Mouse (Mus musculus): ENCODE measurements around the gene Ephb4. TPM values are rescaled to one million over a fixed set of nuclear protein-coding genes. Genes with fewer than 3 reads are reported as not detected.
A peak's percentile ranks its signal among the peaks of the same experiment; 100 is the strongest.

Ephb4 gene
- polyA plus RNA-seq (2012; rRNA removed), result 102 and 125 TPM in 2 replicates
- 78.1 and 92.1 TPM in 2 replicates for polyA plus RNA-seq (2014; fragmentation: Nextera tagmentation; extraction: Ambion mirVana)

DNA sequence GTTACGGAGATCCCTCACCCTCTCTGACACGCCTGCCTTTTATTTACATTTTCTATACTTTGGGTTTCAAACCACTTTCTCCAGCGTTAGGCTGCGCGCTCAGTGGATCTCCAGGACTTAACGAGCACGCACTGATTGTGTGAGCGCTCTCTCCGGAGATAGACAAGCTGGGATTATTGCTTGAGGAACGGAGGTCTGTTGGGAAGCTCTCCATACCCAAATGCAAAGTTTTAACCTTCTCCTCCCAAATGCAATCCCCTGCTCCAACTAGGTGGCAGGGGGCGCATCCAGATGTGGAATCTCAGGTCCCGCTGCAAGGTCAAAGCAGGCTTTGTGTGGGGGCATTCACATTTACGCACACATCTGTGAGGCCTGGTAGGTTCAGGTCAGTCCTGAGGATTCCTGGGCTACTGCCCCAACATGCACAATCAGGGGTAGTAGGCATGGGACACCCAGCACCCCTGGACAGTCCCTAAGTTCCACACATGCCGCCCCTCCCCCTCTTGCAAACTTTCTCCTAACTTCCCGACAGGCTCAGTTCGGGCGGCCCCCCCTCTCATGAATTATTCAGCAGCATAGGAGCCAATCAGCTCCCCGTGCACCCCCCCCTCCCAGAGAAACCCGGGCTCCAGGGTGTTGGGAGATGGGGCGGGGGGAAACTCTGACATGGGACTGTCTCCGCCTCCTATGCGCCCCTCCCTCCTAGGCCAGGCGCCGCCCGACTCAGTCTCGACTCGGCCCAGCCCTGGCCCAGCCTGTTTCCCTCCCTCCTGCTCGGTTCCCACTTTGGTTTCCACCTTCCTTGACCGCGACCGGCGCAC is at the start of gene Ephb4:
Ephb4 (plus strand) TSS at position 726 of the 821 bp plus-strand sequence.
- ATAC-seq (ENCODE audit: low FRiP score, low read depth) (peak; percentile 96), DNase-seq (ENCODE audit: low spot score) (peak; percentile 96)
- Histone ChIP-seq H3K27ac (replicated peaks; ENCODE audit: low read depth, low read length) (peak within 1 kb of the TSS; percentile 97), H3K4me2 (replicated peaks; ENCODE audit: low read depth, low read length, severe bottlenecking) (peak within 1 kb of the TSS; percentile 91), H3K9ac (ENCODE audit: low read depth, low read length, severe bottlenecking) (peak within 1 kb of the TSS; percentile 95), H3K4me3 (replicated peaks; ENCODE audit: low read length) (peak within 1 kb of the TSS; percentile 90), H3K9me3 (ENCODE audit: control insufficient read depth, low read length) (no peaks in the 10 kb centered on the region), H3K36me3 (ENCODE audit: control insufficient read depth, insufficient read depth, low read length) (peaks cover 12% of the 10 kb centered on the region), H3K27me3 (ENCODE audit: control insufficient read depth, insufficient read depth, low read length) (no peaks in the 10 kb centered on the region), H3K4me1 (ENCODE audit: control insufficient read depth, insufficient read depth, low read length) (peaks cover 37% of the 10 kb centered on the region)
- WGBS, result under 1% methylated on average over 22 of the region's 32 CpGs
- peak; percentile 46; the same call in 1 of the 2 replicates for TF ChIP-seq POLR2A (IDR thresholded peaks at IDR 0.05; ENCODE audit: borderline replicate concordance, extremely low read depth, insufficient read depth, insufficient read length)

DNA sequence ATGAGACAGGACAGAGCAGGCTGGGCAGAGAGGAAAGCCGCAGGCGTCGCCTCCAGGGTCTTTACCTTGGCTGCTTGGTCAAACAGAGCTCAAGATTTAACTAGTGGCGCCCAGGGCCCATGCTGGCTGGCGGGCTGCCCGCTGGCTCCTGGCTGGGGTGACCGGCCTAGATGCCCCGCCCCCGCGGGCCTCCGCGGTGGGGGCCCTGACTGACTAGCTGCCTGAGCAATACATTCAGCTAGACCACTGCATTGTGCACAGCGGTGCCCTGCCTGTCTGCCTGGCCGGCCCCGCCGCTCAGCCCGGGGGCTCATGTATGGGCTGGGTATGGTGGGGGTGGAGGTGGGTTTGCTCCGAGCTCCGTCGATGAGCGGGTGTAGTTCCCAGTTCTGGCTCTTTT is 48.7 kb upstream of the Ephb4 start:
- no peak for DNase-seq (ENCODE audit: low spot score)
- WGBS, result 87% methylated on average over 21 of the region's 21 CpGs
- ATAC-seq (ENCODE audit: low FRiP score, low read depth), result no peak

DNA sequence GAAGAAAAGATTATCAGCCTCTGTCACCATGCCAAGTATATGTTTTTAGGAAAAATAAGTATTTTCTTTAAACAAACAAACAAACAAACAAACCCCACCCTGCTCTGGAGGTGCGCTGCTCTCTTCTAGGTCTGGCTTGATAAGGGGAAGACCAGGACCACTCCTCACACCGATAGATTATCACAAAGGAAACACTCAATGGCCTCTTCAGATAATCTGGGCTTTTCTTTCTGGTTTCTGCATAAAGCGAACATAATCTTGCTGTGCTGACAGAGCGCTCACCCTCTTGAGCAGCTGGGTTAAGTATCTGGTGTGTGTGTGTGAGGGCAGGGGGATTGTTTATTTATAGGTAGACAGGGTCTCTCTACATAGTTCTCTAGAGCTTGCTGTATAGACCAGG is 46.3 kb upstream of the Ephb4 start:
- no peak overlapping the region for H3K4me2 ChIP-seq (replicated peaks; ENCODE audit: low read depth, low read length, severe bottlenecking)
- DNase-seq (ENCODE audit: low spot score) (no peak), ATAC-seq (ENCODE audit: low FRiP score, low read depth) (no peak)
- no peak overlapping the region for H3K9ac ChIP-seq (ENCODE audit: low read depth, low read length, severe bottlenecking)
- no peak overlapping the region for H3K27ac ChIP-seq (replicated peaks; ENCODE audit: low read depth, low read length)
- no peaks in the 10 kb centered on the region for H3K27me3 ChIP-seq (ENCODE audit: control insufficient read depth, insufficient read depth, low read length)
- WGBS, result 94% methylated on average over 4 of the region's 4 CpGs
- peaks cover 21% of the 10 kb centered on the region for H3K4me1 ChIP-seq (ENCODE audit: control insufficient read depth, insufficient read depth, low read length)
- H3K4me3 ChIP-seq (replicated peaks; ENCODE audit: low read length), result no peak overlapping the region
- peaks cover 69% of the 10 kb centered on the region for H3K36me3 ChIP-seq (ENCODE audit: control insufficient read depth, insufficient read depth, low read length)
- H3K9me3 ChIP-seq (ENCODE audit: control insufficient read depth, low read length), result no peaks in the 10 kb centered on the region
- no peak for TF ChIP-seq POLR2A (IDR thresholded peaks at IDR 0.05; ENCODE audit: borderline replicate concordance, extremely low read depth, insufficient read depth, insufficient read length)

More for the DNA sequence above, 48.7 kb upstream of the Ephb4 start:
- H3K4me3 ChIP-seq (replicated peaks; ENCODE audit: low read length), result no peak overlapping the region
- H3K27ac ChIP-seq (replicated peaks; ENCODE audit: low read depth, low read length), result no peak overlapping the region
- H3K9me3 ChIP-seq (ENCODE audit: control insufficient read depth, low read length), result no peaks in the 10 kb centered on the region
- no peak overlapping the region for H3K9ac ChIP-seq (ENCODE audit: low read depth, low read length, severe bottlenecking)
- no peak for TF ChIP-seq POLR2A (IDR thresholded peaks at IDR 0.05; ENCODE audit: borderline replicate concordance, extremely low read depth, insufficient read depth, insufficient read length)
- H3K36me3 ChIP-seq (ENCODE audit: control insufficient read depth, insufficient read depth, low read length), result peaks cover 88% of the 10 kb centered on the region
- no peak overlapping the region for H3K4me2 ChIP-seq (replicated peaks; ENCODE audit: low read depth, low read length, severe bottlenecking)
- no peaks in the 10 kb centered on the region for H3K27me3 ChIP-seq (ENCODE audit: control insufficient read depth, insufficient read depth, low read length)
- H3K4me1 ChIP-seq (ENCODE audit: control insufficient read depth, insufficient read depth, low read length), result peaks cover 19% of the 10 kb centered on the region

DNA sequence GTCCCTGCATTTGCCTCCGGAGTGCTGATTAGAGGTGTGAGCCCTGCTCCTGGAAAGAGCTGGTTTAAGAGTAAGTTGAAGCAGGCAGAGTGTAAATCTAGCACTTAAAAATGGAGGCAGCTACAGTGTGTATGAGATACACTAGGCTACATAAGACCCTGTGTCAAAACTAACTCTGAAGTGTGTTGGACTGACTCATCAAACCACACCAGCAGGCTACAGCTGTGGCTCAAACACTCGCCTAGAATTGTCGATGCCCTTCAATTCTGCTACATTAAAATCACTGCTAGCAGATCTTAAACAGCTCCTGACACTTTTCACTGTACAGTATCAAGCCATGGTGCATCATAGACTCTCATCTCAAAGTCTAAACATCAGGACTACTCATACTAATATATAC is 45.7 kb upstream of the Ephb4 start:
- H3K4me3 ChIP-seq (replicated peaks; ENCODE audit: low read length), result no peak overlapping the region
- DNase-seq (ENCODE audit: low spot score) (no peak), ATAC-seq (ENCODE audit: low FRiP score, low read depth) (no peak)
- H3K36me3 ChIP-seq (ENCODE audit: control insufficient read depth, insufficient read depth, low read length), result peaks cover 69% of the 10 kb centered on the region
- 0 out of 2 replicates have a peak overlapping the region, but pooled peaks have one; percentile 16 for H3K9ac ChIP-seq (ENCODE audit: low read depth, low read length, severe bottlenecking)
- H3K9me3 ChIP-seq (ENCODE audit: control insufficient read depth, low read length), result no peaks in the 10 kb centered on the region
- WGBS, result 88% methylated on average over 3 of the region's 3 CpGs
- H3K4me1 ChIP-seq (ENCODE audit: control insufficient read depth, insufficient read depth, low read length), result peaks cover 21% of the 10 kb centered on the region
- H3K27me3 ChIP-seq (ENCODE audit: control insufficient read depth, insufficient read depth, low read length), result no peaks in the 10 kb centered on the region
- H3K4me2 ChIP-seq (replicated peaks; ENCODE audit: low read depth, low read length, severe bottlenecking), result no peak overlapping the region
- TF ChIP-seq POLR2A (IDR thresholded peaks at IDR 0.05; ENCODE audit: borderline replicate concordance, extremely low read depth, insufficient read depth, insufficient read length), result no peak
- H3K27ac ChIP-seq (replicated peaks; ENCODE audit: low read depth, low read length), result no peak overlapping the region

DNA sequence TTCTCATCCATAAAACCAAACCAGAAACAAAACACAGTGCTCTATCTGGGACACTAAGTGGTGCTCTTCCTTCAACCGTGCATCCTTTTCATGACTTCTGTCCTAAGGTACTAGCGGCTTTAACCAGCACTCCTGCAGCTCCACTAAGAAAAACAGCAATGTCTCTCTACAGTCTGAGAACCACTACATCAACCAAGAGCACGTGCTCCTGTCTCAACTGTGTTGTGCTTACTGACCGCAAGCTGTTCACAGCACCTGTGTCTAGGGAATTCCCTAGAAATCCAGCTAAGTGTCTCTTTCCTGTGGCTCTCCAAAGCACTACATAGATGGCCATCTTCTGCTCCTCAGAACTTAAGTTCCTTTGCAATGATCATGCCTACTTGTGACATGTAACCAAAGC is 45.1 kb upstream of the Ephb4 start:
- TF ChIP-seq POLR2A (IDR thresholded peaks at IDR 0.05; ENCODE audit: borderline replicate concordance, extremely low read depth, insufficient read depth, insufficient read length), result no peak
- H3K9ac ChIP-seq (ENCODE audit: low read depth, low read length, severe bottlenecking), result peak overlapping the region; percentile 32; the same call in 1 of the 2 replicates
- no peaks in the 10 kb centered on the region for H3K27me3 ChIP-seq (ENCODE audit: control insufficient read depth, insufficient read depth, low read length)
- peaks cover 69% of the 10 kb centered on the region for H3K36me3 ChIP-seq (ENCODE audit: control insufficient read depth, insufficient read depth, low read length)
- no peak overlapping the region for H3K4me3 ChIP-seq (replicated peaks; ENCODE audit: low read length)
- peak overlapping the region; percentile 78 for H3K4me2 ChIP-seq (replicated peaks; ENCODE audit: low read depth, low read length, severe bottlenecking)
- ATAC-seq (ENCODE audit: low FRiP score, low read depth) (no peak), DNase-seq (ENCODE audit: low spot score) (no peak)
- no peak overlapping the region for H3K27ac ChIP-seq (replicated peaks; ENCODE audit: low read depth, low read length)
- no peaks in the 10 kb centered on the region for H3K9me3 ChIP-seq (ENCODE audit: control insufficient read depth, low read length)
- peaks cover 21% of the 10 kb centered on the region for H3K4me1 ChIP-seq (ENCODE audit: control insufficient read depth, insufficient read depth, low read length)
- 50% methylated on average over 4 of the region's 4 CpGs for WGBS
